Mouse (Mus musculus) heart, postnatal 36 days (tissue): ENCODE results near the gene Pdzd9. TPM values are rescaled to one million over a fixed set of nuclear protein-coding genes. Genes with fewer than 3 reads are reported as not detected.

Source experiments
- DNase-seq, 2 experiments: peaks; one replicate each; pipeline ENCODE4 v3.0.0; 2021 to 2022
- intact Hi-C: fragments of 180-260 bp; cut with DNase I; formaldehyde crosslinking; loops from one replicate; pipeline ENCODE4 v1.15.1; 2025
- total RNA-seq, 2 experiments: library from RNA; stranded (reverse); gene quantifications; 2 replicates each; pipeline ENCODE4 v1.2.3; 2021

The Pdzd9 gene
- total RNA-seq, 2 experiments from 2014 or later = not detected

DNA sequence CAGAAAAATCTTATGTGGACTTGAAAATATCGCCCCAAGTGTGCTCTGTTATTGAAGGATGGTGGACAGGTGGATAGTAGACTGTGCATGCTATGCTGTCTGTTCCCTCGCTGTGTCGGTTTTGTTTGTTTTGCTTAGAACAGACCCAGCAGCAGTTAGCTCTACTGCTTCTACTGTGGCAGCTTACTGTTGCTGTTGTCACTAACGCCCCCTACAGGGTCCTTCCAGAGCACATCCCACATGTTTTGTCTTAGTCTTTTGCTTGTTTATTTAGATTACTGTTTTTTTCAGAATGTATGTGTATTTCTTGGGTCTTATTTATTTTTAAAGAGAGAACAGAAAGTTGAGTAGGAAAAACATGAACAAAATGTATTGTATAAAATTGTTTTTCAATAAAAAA lies 26.9 kb downstream of the Pdzd9 start:
- DNase-seq = no peak
- intact Hi-C loops = no loop called here

DNA sequence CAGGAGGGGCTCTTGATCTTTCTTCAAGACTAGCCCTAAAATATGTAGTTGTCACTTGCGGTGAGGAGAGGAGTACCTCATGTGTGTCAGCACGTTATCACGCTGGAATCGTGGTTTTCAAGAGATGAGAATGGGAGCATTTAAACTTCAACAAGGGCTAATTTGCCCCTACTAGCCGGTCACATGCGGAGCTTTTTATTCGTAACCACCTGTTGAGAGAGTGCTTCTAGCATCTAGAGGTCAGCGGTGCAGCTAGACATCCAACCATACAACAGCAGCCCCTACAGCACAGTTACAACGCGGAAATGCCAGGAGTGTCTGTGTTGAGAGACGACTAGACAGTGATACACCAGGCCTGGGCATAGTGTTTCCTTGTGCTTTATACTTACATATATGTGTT lies 34.3 kb downstream of the Pdzd9 start:
- intact Hi-C loops = loop anchor here (2.0 to 10.0 kb wide), 5 partner anchors 39 to 531 kb away; partner anchors contain the start of genes Mettl9, Polr3e and Tmem159
- DNase-seq = no peak

DNA sequence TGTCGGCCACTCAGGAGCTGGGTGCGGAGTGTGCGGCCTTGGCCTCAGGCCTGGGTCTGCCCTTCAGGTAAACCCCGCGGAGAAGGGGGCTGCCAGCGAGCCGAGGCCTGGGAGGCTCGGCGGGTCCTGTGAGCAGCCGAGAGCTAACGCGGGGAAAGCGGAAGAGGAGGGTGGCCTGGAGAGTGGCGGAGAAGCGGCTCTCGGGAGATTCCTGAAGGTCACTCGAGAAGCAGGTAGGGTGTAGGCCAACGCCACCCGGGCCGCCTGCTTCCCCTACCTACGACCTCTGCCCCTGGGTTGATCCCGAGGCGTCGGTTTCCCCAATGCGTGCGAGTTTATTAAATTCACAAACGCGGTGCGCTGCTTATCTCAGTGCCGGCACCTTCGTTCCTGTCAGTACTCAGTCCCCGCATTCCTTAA lies 34.8 kb downstream of the Pdzd9 start:
- DNase-seq = no peak

DNA sequence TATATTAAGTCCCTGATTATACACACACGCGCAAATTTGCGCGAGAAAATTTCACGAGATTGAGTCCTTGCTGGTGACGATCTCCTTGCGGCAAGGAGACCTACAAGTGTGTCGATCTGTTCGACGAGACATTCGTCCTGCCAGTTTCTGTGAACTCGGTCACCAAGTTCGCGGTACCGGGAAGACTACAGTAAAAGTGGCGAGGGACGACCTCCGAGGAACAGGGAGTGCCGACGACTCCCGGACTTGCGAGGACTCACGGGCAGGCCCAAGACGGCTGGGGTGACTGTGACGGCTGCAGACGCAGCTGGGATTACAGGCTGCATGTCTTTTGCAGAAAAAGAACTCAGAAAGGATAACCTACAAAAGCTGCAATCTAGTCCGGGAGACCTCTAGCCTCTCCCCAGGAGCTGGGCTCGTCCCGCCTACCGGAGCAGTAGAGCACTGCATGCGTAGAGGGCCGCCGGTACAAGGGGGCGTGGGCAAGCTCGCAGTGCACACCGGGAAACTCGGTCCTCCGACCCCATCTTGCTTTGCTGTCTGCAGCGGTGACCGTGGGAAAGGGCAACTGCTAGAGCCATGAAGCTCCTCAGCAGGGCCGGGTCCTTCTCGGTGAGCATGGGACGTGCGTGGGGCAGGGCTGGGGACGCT lies 35.3 kb downstream of the Pdzd9 start, which contains the start of gene Uqcrc2:
TSS of gene Uqcrc2 (plus strand) at position 466 of the 651 bp plus-strand sequence.
- intact Hi-C loops = loop anchor here (2.0 to 10.0 kb wide), 4 partner anchors 40 to 530 kb away; partner anchors contain the start of genes Mettl9, Polr3e and Tmem159
- peak; percentile 84 to 87 for DNase-seq

More for the DNA sequence above, 34.8 kb downstream of the Pdzd9 start:
- intact Hi-C loops = loop anchor here (2.0 to 10.0 kb wide), 4 partner anchors 39 to 531 kb away; partner anchors contain the start of genes Mettl9, Polr3e and Tmem159

DNA sequence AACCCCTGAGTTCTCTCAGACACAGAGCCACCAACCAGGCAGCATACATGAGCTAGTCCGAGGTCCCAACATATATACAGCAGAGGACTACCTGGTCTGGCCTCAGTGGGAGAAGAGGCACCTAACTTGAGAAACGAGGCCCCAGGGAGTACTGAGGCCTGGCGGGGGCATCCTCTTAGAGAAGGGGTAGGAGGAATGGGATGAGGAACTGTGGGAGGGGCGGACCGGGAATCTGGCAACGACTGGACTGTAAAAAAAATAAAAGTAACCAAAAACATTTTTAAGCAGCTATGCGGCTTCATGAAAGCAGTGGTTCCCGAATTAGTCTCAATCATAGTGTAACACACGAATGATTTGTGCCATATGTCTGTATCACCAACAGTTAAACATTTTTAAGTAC lies 35.8 kb downstream of the Pdzd9 start:
- no peak for DNase-seq
- intact Hi-C loops = loop anchor here (2.0 to 10.0 kb wide), 3 partner anchors 40 to 530 kb away; partner anchors contain the start of genes Mettl9 and Tmem159

DNA sequence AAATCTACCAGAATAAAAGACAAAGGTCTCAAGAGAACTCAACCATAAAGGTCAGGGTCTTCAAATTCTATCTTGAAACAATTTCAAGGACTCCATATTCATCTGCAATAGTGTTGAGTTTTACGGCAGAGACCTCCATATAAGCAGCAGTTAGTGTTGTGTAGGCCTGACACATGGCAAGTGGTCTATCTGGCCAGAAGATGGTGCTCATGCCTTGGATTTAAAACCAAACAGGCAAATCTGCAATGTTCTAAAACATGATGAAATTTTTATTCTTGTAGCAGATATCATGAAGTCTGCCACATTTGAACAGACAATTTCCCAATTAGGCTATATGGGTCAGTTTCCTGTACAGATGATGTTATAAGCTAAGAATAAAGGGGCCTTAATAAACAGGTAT lies 37.6 kb downstream of the Pdzd9 start:
- intact Hi-C loops = loop anchor here (10.0 kb wide), 2 partner anchors 402 to 528 kb away; partner anchors contain the start of genes Mettl9 and Tmem159
- DNase-seq = no peak

DNA sequence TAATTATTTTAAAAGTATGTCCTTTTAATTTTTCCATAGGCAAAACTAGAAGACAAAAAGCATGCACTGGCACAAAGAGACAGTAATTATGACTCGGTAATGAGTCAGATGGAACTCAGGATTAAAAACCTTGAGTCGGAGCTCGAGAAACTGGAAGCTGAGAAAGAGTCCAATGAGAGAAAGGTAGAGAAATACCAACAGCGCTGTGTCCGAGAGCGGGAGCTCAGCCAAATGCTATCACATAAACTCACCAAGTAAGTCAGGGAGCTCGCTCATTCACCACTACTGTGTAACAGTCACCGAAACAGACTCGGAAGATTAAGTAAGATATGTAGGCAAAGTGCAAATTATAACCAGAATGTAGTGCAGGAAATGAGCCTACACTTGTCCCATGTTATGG lies 49.3 kb downstream of the Pdzd9 start:
- intact Hi-C loops = no loop called here
- no peak for DNase-seq

DNA sequence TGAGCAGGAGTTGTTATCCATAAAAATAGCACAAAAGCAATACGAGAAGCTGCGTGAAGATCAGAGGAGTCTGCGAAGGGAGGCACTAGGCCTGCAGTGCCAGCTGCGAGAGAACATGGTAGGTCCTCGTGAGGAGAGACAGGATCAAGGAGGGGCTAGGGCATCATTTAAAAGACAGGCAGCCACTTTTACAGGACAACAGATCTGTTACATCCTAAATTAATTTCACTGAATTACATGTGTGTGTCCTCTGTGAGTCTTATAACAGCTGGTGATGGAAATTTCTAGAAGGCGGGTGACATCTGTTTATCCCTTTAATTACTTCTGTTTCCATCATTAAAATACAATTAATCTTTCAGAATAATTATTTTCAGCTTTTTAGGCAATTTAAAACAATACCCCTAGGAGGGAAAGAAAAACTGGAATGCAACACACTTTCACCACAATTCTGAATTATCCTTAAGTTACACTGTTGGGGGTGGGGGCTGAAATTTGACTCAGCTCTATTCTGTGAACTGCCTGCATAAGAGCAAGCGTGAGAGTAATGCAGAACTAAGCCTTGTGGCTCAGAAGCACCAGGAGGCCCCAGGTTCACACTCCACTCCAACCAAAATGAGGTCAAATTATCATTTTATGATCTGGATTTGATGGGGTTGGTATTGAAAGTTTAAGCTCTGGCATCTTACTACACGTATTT lies 49.9 kb downstream of the Pdzd9 start:
- intact Hi-C loops = no loop called here
- no peak for DNase-seq

Other genes starting within 250 kb of the Pdzd9 start
- gene Uqcrc2, start 35.2 kb downstream of the Pdzd9 start, total RNA-seq = 1,000 to 10,000 TPM; 1,148 to 1,194 TPM
- 10 to 100 TPM; 31.4 to 36.2 TPM for gene Mosmo, start 7.3 kb upstream of the Pdzd9 start, total RNA-seq
- 1 to 10 TPM; 2.9 to 5.7 TPM for gene Vwa3a, start 69.0 kb upstream of the Pdzd9 start, total RNA-seq
- gene Gm5737, start 142.0 kb upstream of the Pdzd9 start, total RNA-seq = under 1 TPM in 1 of 2 experiments, not detected in 1; 0.27 TPM
- 10 to 100 TPM; 34.3 TPM for gene Eef2k, start 172.5 kb upstream of the Pdzd9 start, total RNA-seq
- 10 to 100 TPM in 1 of 2 experiments, 1 to 10 TPM in 1; 8.2 to 10.5 TPM for gene Polr3e, start 247.4 kb upstream of the Pdzd9 start, total RNA-seq